Mouse (Mus musculus): Measurements from ENCODE around the gene Bsn.

DNA sequence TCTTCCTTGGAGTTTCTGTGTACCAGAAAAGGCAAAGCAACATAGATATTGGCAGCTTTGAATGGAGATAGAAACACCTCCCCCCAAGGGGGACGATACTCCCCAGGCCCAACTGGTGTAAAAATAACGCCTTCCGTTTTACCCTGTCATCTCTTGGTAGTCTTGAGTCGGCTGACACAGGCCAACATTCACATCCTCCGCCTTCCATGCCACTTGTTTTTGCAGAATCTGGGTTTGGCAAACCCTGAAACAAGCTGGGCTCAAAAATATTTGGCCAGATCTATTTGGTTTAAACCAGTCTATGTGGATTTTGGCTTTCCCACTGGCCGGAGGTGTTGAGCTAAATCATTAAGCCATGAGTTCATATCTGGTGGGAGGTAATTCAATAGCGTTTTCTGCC, 1.2 kb downstream of the Bsn start:
- TF ChIP-seq POLR2A (IDR thresholded peaks at IDR 0.05; ENCODE audit: insufficient read length, low read depth) (no peak), MYOD1 (IDR thresholded peaks at IDR 0.05; ENCODE audit: control insufficient read depth in 1 of 3, insufficient read length in 2 of 3, low read depth in 2 of 3) (no peak), MAX (IDR thresholded peaks at IDR 0.05; ENCODE audit: low read depth) (no peak), MYOG (IDR thresholded peaks at IDR 0.05; ENCODE audit: control insufficient read depth in 1 of 3, insufficient read depth in 1 of 3, insufficient read length in 2 of 3, low read depth in 2 of 3) (no peak), SRF (IDR thresholded peaks at IDR 0.05; ENCODE audit: control insufficient read depth, insufficient read length, low read depth) (no peak), TCF12 (IDR thresholded peaks at IDR 0.05; ENCODE audit: insufficient read depth, poor library complexity, severe bottlenecking) (no peak)
